Mouse (Mus musculus) fat pad, adult 2 months (tissue): ENCODE results near the gene Commd9.

ENCODE experiments used
- DNase-seq: peaks from one replicate; pipeline ENCODE4 v3.0.0-alpha.2; 2011; ENCODE audit warnings: low read depth, low spot score; ENCODE audit errors: extremely low read depth

The Commd9 gene

GRCm38 (mm10) chr2:101908773-101909172 lies 22.7 kb downstream of the Commd9 start:
- no peak for DNase-seq

GRCm38 (mm10) chr2:101909326-101910080 lies 23.5 kb downstream of the Commd9 start:
- no peak for DNase-seq

DNA sequence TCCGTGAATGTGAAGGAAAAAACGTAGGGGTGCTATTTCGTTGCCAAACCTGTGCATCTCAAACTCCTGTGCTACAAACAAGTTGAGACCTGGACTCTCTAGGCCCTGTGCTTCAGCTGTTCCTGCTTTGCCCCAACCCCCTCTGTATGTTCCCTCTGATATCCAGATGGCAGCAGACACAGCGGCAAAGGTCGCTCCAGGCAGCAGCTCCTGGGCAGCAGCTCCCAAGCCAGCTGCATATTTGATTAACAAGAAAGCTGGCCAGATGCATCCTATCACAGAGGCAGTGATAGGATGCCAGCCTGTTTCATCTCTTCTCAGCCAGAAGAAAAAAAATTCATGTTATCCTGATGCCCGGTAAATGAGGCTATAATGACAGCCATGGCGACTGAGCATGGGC lies 32.5 kb downstream of the Commd9 start:
- no peak for DNase-seq

DNA sequence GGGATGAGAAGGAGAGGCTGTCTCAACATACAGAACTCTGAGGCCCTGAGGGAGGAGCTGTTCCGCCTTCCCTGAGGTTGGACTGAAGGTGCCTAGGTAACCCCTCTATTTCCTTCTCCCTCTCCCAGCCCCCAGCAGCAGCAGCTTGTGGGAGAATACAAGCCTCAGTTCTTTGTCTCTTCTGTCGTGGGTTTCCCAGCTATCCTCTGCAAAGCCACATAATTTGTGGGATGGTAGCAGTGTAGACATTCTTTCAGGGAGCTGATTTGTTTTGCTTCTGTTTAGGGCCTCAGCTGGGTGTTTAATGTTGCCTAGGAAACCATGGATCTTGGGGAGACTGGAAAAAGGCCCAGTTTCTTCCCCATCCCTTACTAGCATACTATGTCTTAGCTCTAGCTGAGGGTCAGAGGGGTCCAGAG lies 34.1 kb downstream of the Commd9 start:
- no peak for DNase-seq

GRCm38 (mm10) chr2:101922302-101922701 lies 36.3 kb downstream of the Commd9 start:
- no peak for DNase-seq

DNA sequence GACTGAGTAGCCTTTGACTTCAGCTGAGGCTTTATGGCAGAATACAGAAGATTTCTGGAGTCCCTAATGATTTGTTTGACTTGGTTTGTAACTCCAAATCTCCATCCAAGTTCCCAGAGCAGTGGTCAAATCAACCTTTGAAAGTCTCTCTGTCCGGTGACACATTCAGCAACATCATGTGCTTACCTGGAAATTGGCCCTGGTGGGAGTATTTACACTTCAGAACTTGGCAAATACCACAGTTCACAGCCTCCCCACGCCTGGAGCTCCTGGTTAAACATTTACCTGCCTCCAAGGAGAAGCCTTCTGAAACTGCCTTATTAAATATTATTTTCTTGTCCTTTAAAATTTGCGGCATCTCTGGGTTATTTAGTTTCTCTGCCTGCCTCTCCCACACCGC lies 37.1 kb downstream of the Commd9 start:
- DNase-seq: no peak

DNA sequence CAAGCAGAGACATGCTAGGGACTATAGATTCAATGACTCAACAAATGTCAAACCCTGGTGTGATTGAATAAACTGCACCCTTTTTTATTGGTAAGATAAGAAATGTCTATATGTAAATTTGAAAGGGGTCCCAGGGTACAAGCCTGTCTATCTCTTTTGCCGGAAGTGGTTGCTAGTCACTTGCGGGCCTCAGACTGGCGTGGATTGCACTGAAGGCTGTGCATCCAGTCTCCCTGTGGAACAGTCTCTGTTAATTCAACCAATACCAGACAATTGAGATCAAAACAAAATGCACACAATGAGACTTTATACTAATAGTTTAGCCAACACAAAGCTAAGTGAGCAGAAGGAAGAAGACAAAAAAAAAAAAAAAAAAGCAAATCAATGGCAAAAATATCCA lies 39.1 kb downstream of the Commd9 start:
- DNase-seq: no peak

GRCm38 (mm10) chr2:101925591-101926188 lies 39.6 kb downstream of the Commd9 start:
- DNase-seq: no peak

DNA sequence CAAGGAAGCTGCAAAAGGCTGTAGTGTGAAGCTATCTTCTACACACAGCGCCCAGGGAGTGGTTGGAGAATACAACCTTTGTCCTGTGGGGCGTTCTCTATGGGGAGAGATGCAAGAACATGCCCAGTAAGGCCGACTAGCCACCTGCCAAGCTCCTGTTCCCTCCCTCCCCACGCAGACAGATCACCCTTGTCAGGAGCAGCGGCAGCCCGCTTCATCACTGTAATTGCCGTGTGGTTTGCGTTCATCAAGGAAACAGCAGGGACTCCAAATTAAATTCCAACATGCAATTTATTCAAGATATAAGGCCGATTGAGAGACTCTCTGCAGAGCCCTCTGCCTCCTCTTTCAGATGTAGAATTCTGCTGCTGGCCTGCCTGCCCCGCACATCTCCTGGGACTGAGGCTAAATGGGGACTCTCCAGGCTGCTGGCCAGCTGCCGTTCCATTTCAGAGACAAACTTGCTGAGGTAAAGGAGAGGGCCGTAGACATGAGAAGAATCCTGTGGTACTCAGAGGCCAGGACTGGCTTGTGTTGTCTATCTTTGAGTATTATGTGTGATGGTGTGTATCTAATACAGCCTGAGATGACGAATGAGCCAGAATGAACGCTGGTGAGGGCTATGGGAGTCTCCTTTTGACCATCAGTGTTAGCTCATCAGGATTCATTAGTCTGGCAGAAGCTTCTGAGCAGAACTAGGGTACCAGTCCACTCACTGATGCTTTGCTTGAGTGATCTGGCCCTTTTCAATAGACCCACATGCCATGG lies 46.3 kb downstream of the Commd9 start:
- DNase-seq: no peak

- no peak for DNase-seq
Measured at GRCm38 (mm10) chr2:101933301-101933700, 47.3 kb downstream of the Commd9 start.

DNA sequence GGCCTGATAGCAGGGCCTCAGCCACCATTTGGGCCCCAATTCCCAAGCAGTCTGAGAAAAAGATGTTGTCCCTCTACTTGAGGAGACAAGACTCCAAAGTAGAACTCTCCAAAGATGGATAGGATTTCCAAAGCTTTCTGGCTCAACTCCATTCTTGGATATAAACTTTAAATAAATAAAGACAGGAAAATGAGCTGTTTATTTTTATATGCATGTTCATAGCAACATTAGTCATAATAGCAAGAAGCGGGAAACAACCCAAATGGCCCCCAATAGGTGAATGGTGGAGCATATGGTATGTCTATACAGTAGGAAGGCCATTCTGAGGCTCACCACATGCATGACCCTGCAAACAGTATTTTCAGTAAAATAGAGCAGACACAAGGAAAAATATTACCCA lies 49.0 kb downstream of the Commd9 start:
- no peak for DNase-seq

- DNase-seq: no peak
Measured at GRCm38 (mm10) chr2:101950716-101951520, 64.9 kb downstream of the Commd9 start.
